Mouse (Mus musculus): ENCODE results near the gene Trio. TPM values are rescaled to one million over a fixed set of nuclear protein-coding genes. Genes with fewer than 3 reads are reported as not detected.

Gene Trio
- polyA plus RNA-seq, 1 experiment: 187 TPM

DNA sequence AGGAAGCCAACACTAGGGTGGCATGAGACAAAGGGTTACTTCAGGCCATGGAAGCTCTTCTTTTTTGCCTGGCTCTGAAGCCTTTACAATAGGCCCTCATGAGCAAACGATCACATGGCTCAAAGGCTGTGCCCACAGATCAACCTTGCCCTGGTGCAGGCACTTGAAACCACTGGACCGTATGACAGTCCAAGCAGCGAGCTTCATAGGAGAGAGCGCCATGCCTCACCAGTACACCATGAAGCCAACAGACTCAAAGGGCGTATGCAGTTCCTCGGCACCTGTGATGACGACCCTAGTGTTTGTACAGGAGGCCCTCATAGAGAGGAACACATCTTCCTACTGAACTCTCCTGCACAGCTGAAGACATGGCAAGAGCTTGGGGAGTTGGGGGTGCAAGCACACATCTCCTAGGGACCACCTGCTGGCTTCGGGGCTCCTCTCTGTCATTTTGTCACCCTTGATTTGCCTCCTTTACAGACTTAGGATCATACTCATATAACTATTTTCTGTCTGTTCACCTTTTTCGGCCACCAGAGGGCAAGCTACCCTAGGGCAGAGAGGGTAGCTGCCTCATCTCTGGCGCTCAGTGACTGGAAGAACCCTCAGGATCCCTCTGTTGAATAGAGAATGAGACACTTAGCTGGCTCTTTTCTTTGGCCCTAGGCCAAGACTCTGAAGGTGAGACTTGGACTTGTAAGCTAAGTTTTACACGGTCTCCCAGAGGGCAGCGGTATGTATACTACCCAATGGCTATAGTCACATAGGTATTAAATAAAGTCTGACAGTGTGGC, 273.8 kb downstream of the Trio start:
- Histone ChIP-seq H3K27me3 (ENCODE audit: control insufficient read depth, insufficient read depth, low read length) (no peaks in the 10 kb centered on the region), H3K4me3 (replicated peaks; ENCODE audit: insufficient read depth, low read depth, low read length) (no peak overlapping the region), H3K27ac (ENCODE audit: insufficient read depth, low read length) (no peak overlapping the region), H3K4me1 (ENCODE audit: control insufficient read depth, insufficient read depth, low read length) (no peaks in the 10 kb centered on the region)
- WGBS: 69% methylated on average over 12 of the region's 12 CpGs
- no peak for TF ChIP-seq POLR2A (IDR thresholded peaks at IDR 0.05; ENCODE audit: borderline replicate concordance, insufficient read depth, low read length)
- TF ChIP-seq CTCF (IDR thresholded peaks at IDR 0.05; ENCODE audit: borderline replicate concordance, insufficient read depth, low read depth, low read length): peak; percentile 67
- peak; percentile 50 to 57 for DNase-seq

DNA sequence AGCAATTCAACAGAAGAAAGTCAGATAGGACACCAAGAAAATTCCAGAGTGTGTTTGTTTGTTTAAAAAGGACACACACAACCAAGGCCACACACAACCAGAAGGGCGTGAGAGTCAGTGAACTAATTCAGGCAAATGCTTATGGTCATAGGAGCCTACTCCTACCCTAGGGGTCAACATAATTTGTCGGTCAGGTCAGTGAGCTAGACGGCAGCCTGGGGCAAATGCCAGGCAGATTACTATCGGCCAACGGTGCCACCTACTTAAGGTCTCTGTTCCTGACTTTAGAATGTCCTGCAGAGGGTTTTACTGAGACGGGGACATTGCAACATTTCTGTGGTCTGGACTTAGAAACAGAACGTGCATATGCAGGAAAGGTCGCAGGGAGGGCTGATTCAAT, 276.9 kb downstream of the Trio start:
- Histone ChIP-seq H3K27ac (ENCODE audit: insufficient read depth, low read length) (no peak overlapping the region), H3K4me3 (replicated peaks; ENCODE audit: insufficient read depth, low read depth, low read length) (no peak overlapping the region), H3K4me1 (ENCODE audit: control insufficient read depth, insufficient read depth, low read length) (no peaks in the 10 kb centered on the region), H3K27me3 (ENCODE audit: control insufficient read depth, insufficient read depth, low read length) (no peaks in the 10 kb centered on the region)
- DNase-seq: no peak
- WGBS: 86% methylated on average over 8 of the region's 8 CpGs
- TF ChIP-seq CTCF (IDR thresholded peaks at IDR 0.05; ENCODE audit: borderline replicate concordance, insufficient read depth, low read depth, low read length) (no peak), POLR2A (IDR thresholded peaks at IDR 0.05; ENCODE audit: borderline replicate concordance, insufficient read depth, low read length) (no peak)

DNA sequence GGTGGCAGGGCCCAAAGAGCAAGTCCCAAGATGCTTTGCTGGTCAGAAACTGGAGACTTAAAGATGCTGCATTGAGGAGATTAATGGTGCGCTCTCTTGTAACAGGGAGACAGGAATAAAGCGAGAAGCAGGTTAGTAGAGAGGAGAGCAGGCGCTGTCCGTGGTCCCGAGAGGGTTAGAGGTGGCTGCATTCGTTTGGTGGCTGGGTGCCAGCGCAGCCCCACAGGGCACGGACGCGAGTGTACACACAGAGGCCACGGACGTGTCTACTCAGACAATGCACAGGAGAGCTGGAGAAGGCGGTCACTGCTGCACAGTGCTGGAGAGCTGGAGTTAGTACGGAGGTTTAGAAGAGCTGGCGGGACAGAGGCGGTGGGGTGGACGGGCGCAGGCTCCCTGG, 278.1 kb downstream of the Trio start:
- 67% methylated on average over 18 of the region's 18 CpGs for WGBS
- H3K27me3 ChIP-seq (ENCODE audit: control insufficient read depth, insufficient read depth, low read length): no peaks in the 10 kb centered on the region
- no peak for TF ChIP-seq POLR2A (IDR thresholded peaks at IDR 0.05; ENCODE audit: borderline replicate concordance, insufficient read depth, low read length)
- TF ChIP-seq CTCF (IDR thresholded peaks at IDR 0.05; ENCODE audit: borderline replicate concordance, insufficient read depth, low read depth, low read length): no peak
- no peak for DNase-seq
- H3K4me3 ChIP-seq (replicated peaks; ENCODE audit: insufficient read depth, low read depth, low read length): no peak overlapping the region
- no peaks in the 10 kb centered on the region for H3K4me1 ChIP-seq (ENCODE audit: control insufficient read depth, insufficient read depth, low read length)
- no peak overlapping the region for H3K27ac ChIP-seq (ENCODE audit: insufficient read depth, low read length)

DNA sequence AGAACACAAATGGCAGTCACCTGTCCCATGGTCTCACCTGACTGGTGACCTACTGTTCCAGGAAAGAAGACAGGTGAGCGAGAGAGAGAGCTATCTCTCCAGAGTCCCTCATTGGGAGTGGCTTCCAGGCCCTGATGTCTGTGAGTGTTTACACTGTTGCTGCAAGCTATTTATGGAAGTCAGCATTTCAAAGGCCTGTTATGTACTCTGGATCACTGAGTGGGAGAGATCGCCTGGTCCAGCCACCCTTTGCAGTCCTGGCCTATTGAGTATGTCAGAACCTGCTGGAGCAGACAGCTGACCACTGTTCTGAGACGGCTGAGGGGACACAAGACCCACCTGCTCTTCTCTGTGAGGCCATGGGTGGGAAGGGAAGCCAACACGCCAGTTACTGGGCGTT, 280.7 kb downstream of the Trio start:
- H3K27me3 ChIP-seq (ENCODE audit: control insufficient read depth, insufficient read depth, low read length): no peaks in the 10 kb centered on the region
- DNase-seq: no peak
- no peak overlapping the region for H3K4me3 ChIP-seq (replicated peaks; ENCODE audit: insufficient read depth, low read depth, low read length)
- H3K27ac ChIP-seq (ENCODE audit: insufficient read depth, low read length): no peak overlapping the region
- 83% methylated on average over 5 of the region's 5 CpGs for WGBS
- TF ChIP-seq POLR2A (IDR thresholded peaks at IDR 0.05; ENCODE audit: borderline replicate concordance, insufficient read depth, low read length): no peak
- TF ChIP-seq CTCF (IDR thresholded peaks at IDR 0.05; ENCODE audit: borderline replicate concordance, insufficient read depth, low read depth, low read length): no peak
- H3K4me1 ChIP-seq (ENCODE audit: control insufficient read depth, insufficient read depth, low read length): no peaks in the 10 kb centered on the region

DNA sequence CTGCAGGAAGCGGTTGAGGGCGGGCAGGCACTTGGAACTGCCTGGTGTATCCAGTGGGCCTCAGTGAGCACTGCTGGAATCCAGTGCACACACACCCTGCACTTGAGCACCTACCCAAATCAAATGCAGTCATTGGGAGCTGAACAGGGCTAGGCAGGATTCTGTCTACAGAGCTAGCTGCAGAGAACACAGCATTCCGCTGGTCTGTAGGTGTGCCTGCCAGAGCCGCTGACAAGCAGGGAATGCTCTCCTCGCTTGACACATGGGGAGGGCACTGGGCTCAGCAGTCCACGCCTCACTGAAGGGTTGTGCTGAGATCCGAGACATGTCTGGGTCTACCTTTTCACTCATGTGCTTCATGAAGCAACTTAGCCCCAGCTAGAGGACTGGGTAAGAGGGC, 285.6 kb downstream of the Trio start:
- no peaks in the 10 kb centered on the region for H3K27me3 ChIP-seq (ENCODE audit: control insufficient read depth, insufficient read depth, low read length)
- H3K27ac ChIP-seq (ENCODE audit: insufficient read depth, low read length): no peak overlapping the region
- 84% methylated on average over 7 of the region's 7 CpGs for WGBS
- no peaks in the 10 kb centered on the region for H3K4me1 ChIP-seq (ENCODE audit: control insufficient read depth, insufficient read depth, low read length)
- no peak overlapping the region for H3K4me3 ChIP-seq (replicated peaks; ENCODE audit: insufficient read depth, low read depth, low read length)
- TF ChIP-seq POLR2A (IDR thresholded peaks at IDR 0.05; ENCODE audit: borderline replicate concordance, insufficient read depth, low read length): no peak
- TF ChIP-seq CTCF (IDR thresholded peaks at IDR 0.05; ENCODE audit: borderline replicate concordance, insufficient read depth, low read depth, low read length): no peak
- DNase-seq: no peak

DNA sequence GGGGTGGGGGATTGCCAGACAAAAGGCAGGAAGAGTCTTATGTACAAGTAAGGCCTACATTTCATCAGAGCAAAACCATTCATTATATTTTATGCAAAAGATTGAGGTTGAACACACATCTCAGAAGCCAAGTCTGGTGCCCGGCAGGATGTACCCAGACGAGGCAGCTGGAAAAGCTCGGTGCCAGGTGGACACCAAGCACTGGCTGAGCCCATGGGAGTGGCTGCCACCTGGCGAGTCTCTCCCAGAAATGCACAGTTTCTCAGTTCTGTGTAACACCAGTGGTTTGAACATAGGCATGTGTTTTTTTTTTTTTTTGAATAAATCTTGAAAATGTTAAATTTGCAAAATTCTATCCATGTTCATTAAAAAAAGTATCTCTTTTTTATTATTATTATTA, 293.8 kb downstream of the Trio start:
- H3K4me1 ChIP-seq (ENCODE audit: control insufficient read depth, insufficient read depth, low read length): no peaks in the 10 kb centered on the region
- DNase-seq: no peak
- no peaks in the 10 kb centered on the region for H3K27me3 ChIP-seq (ENCODE audit: control insufficient read depth, insufficient read depth, low read length)
- TF ChIP-seq CTCF (IDR thresholded peaks at IDR 0.05; ENCODE audit: borderline replicate concordance, insufficient read depth, low read depth, low read length) (peak; percentile 2; the same call in 1 of the 2 replicates), POLR2A (IDR thresholded peaks at IDR 0.05; ENCODE audit: borderline replicate concordance, insufficient read depth, low read length) (no peak)
- no peak overlapping the region for H3K4me3 ChIP-seq (replicated peaks; ENCODE audit: insufficient read depth, low read depth, low read length)
- H3K27ac ChIP-seq (ENCODE audit: insufficient read depth, low read length): no peak overlapping the region
- WGBS: 28% methylated on average over 4 of the region's 4 CpGs

DNA sequence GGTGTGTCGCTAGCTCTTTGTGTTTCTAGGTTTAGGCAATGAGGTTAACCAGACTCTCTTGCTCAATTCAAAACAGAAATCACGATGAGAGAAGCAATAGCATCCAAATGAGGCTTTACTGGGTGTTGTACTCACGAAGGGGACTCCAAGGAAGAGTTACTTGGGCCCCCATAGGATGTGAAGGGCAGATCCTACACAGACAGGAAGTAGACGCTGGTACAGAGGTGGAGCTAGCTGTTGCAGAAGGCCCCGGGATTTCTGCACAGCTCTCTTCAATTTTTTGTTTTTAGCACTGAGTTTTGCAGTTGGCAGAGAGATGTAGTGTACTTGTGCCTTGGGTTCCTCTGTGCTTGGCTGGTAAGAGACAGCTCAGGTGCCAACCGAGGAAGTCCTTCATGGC, 299.4 kb downstream of the Trio start:
- 84% methylated on average over 6 of the region's 6 CpGs for WGBS
- H3K27ac ChIP-seq (ENCODE audit: insufficient read depth, low read length): no peak overlapping the region
- TF ChIP-seq CTCF (IDR thresholded peaks at IDR 0.05; ENCODE audit: borderline replicate concordance, insufficient read depth, low read depth, low read length) (no peak), POLR2A (IDR thresholded peaks at IDR 0.05; ENCODE audit: borderline replicate concordance, insufficient read depth, low read length) (no peak)

More for the DNA sequence above, 299.4 kb downstream of the Trio start:
- no peaks in the 10 kb centered on the region for H3K4me1 ChIP-seq (ENCODE audit: control insufficient read depth, insufficient read depth, low read length)
- H3K4me3 ChIP-seq (replicated peaks; ENCODE audit: insufficient read depth, low read depth, low read length): no peak overlapping the region
- no peak for DNase-seq
- H3K27me3 ChIP-seq (ENCODE audit: control insufficient read depth, insufficient read depth, low read length): no peaks in the 10 kb centered on the region
